In the genomic region with DNA sequence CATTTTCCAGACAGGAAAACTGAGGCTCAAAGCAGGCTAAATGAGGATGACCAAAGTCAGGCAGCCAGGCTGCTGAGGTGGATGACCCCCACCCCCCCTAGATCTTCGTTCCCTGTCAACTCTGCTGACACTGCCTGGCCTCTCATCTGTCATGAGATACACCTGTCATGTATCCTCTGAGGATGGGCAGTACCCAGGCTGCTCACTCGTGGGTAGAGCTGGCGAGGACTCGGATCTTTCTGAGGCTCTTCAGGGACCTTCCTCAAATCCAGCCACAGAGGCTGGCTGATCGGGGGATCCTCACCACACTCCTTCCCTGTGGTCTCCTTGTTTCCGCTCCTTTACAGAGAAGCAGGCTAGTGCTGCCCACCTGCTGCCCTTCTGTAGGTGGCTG, we compare ENCODE assay signal across 11 mouse cellular contexts. TPM values are rescaled to one million over a fixed set of nuclear protein-coding genes. Genes with fewer than 3 reads are reported as not detected.
DNase-seq lines count a peak whose midpoint lies in the region; ATAC-seq and TF ChIP-seq lines count a peak whose summit lies in the region.
"Had no signal": no experiment of that assay in that cellular context is flagged by ENCODE, and none has a peak within 500 bp of the region (broad histone marks: within the 10 kb centered on the region; RNA-seq: fewer than 3 reads in every experiment).

No protein-coding gene starts in this region.

- H3K9me3 ChIP-seq in intestine, postnatal 0 days (ENCODE audit: control insufficient read depth) = no peaks in the 10 kb centered on the region
- H3K9me3 ChIP-seq: neural tube, embryonic 13.5 days had no signal

- H3K4me2 ChIP-seq in intestine, postnatal 0 days (replicated peaks; ENCODE audit: low read depth) = no peak overlapping the region
- H3K4me2 ChIP-seq: neural tube, embryonic 13.5 days had no signal

- intact Hi-C loops in gastrocnemius, adult 2 months (cut with DNase I) = no loop called here
- intact Hi-C loops in heart, postnatal 14 days (cut with DNase I) = no loop called here

- TF ChIP-seq POLR2A in spleen, adult 2 months (IDR thresholded peaks at IDR 0.05; ENCODE audit: low read depth, low read length) = no peak
- TF ChIP-seq POLR2A in small intestine, adult 2 months (IDR thresholded peaks at IDR 0.05; ENCODE audit: low read depth, low read length) = no peak

- WGBS in spleen, adult 2 months = 47% methylated on average over 6 of the region's 6 CpGs
- WGBS in intestine, postnatal 0 days = 85% methylated on average over 6 of the region's 6 CpGs
- WGBS in small intestine, adult 2 months = 71% methylated on average over 6 of the region's 6 CpGs

- peak overlapping the region; percentile 58; the same call in 1 of the 2 replicates for H3K27ac ChIP-seq in gastrocnemius, adult 2 months
- peak overlapping the region; percentile 92 for H3K27ac ChIP-seq in spleen, adult 2 months (ENCODE audit: insufficient read depth, low read length)
- peak overlapping the region; percentile 28; the same call in 1 of the 2 replicates for H3K27ac ChIP-seq in intestine, postnatal 0 days (ENCODE audit: low read depth, low read length)
- peak overlapping the region; percentile 56; the same call in 1 of the 2 replicates for H3K27ac ChIP-seq in small intestine, adult 2 months (ENCODE audit: insufficient read depth, low read depth, low read length)

- H3K27me3 ChIP-seq in spleen, adult 2 months (ENCODE audit: control insufficient read depth, insufficient read depth, low read length) = no peaks in the 10 kb centered on the region
- no peaks in the 10 kb centered on the region; the same call in 1 of the 2 replicates for H3K27me3 ChIP-seq in intestine, postnatal 0 days (replicated peaks; ENCODE audit: control insufficient read depth, insufficient read depth, low read length)
- no peaks in the 10 kb centered on the region for H3K27me3 ChIP-seq in small intestine, adult 2 months (ENCODE audit: control insufficient read depth, insufficient read depth, low read length)
- H3K27me3 ChIP-seq: neural tube, embryonic 13.5 days had no signal

- ATAC-seq in intestine, postnatal 0 days = no peak

- TF ChIP-seq CTCF in gastrocnemius, adult 2 months (IDR thresholded peaks at IDR 0.05) = no peak
- TF ChIP-seq CTCF in spleen, adult 2 months (IDR thresholded peaks at IDR 0.05; ENCODE audit: extremely low read depth, insufficient read depth, insufficient read length, insufficient replicate concordance) = no peak
- TF ChIP-seq CTCF in intestine, postnatal 0 days (IDR thresholded peaks at IDR 0.05; ENCODE audit: low read depth) = no peak
- no peak for TF ChIP-seq CTCF in small intestine, adult 2 months (IDR thresholded peaks at IDR 0.05; ENCODE audit: extremely low read depth, insufficient read length, insufficient replicate concordance, low read depth, low read length)

- no peak for DNase-seq in gastrocnemius, adult 2 months
- DNase-seq in gastrocnemius, adult 18-20 months (ENCODE audit: low spot score) = no peak
- DNase-seq in spleen, adult 2 months (ENCODE audit: low read depth in 1 of 2, low spot score in 2 of 2) = no peak
- DNase-seq in spleen, adult 12 weeks (ENCODE audit: low spot score) = no peak
- DNase-seq in gastrocnemius, postnatal 10 days = no peak
- DNase-seq in heart, postnatal 14 days = no peak

- peaks cover 34% of the 10 kb centered on the region for H3K36me3 ChIP-seq in spleen, adult 2 months (ENCODE audit: control insufficient read depth, insufficient read depth, low read length)
- H3K36me3 ChIP-seq in intestine, postnatal 0 days (ENCODE audit: control insufficient read depth, insufficient read depth) = peaks cover 15% of the 10 kb centered on the region; the same call in 1 of the 2 replicates
- H3K36me3 ChIP-seq in small intestine, adult 2 months (ENCODE audit: control insufficient read depth, insufficient read depth, low read length) = peaks cover 7% of the 10 kb centered on the region; the same call in 1 of the 2 replicates

- H3K4me3 ChIP-seq in gastrocnemius, adult 2 months = no peak overlapping the region
- H3K4me3 ChIP-seq in spleen, adult 2 months (ENCODE audit: extremely low read depth, insufficient read depth, insufficient read length) = no peak overlapping the region
- H3K4me3 ChIP-seq in intestine, postnatal 0 days (ENCODE audit: low read depth, low read length) = no peak overlapping the region
- no peak overlapping the region for H3K4me3 ChIP-seq in small intestine, adult 2 months (ENCODE audit: low read depth, low read length)
- H3K4me3 ChIP-seq: neural tube, embryonic 13.5 days had no signal

- H3K4me1 ChIP-seq in spleen, adult 2 months (ENCODE audit: control insufficient read depth, insufficient read depth, insufficient read length) = peaks cover 31% of the 10 kb centered on the region
- peaks cover 7% of the 10 kb centered on the region for H3K4me1 ChIP-seq in intestine, postnatal 0 days (replicated peaks; ENCODE audit: control insufficient read depth, insufficient read depth, low read length)
- peaks cover 19% of the 10 kb centered on the region for H3K4me1 ChIP-seq in small intestine, adult 2 months (ENCODE audit: control insufficient read depth, insufficient read depth, insufficient read length, low read length)

- H3K9ac ChIP-seq in intestine, postnatal 0 days (ENCODE audit: low read depth, low read length) = no peak overlapping the region
- H3K9ac ChIP-seq: neural tube, embryonic 13.5 days had no signal

RNA-seq across cellular contexts. Expression of a gene that starts 9.0 kb away (rescaled TPM):
- total RNA-seq in gastrocnemius, adult 2 months (2021) = 1 to 10 TPM; 3.2 to 6.1 TPM
- 1 to 10 TPM; 3.3 to 3.5 TPM for total RNA-seq in gastrocnemius, adult 18-20 months (2021)
- 165 and 240 TPM in 2 replicates for polyA plus RNA-seq in spleen, adult 2 months (2012; rRNA removed)
- polyA plus RNA-seq in intestine, postnatal 0 days (2015; fragmentation: Nextera tagmentation; extraction: Ambion mirVana) = 7.1 and 7.3 TPM in 2 replicates
- 25.6 and 29.9 TPM in 2 replicates for polyA plus RNA-seq in small intestine, adult 2 months (2012; rRNA removed)
- 1 to 10 TPM; 7.1 to 9.0 TPM for total RNA-seq in gastrocnemius, postnatal 10 days (2021)
- total RNA-seq in heart, postnatal 14 days (2021) = 10 to 100 TPM; 18.1 to 22.4 TPM

RNA-seq across cellular contexts. Expression of a gene that starts 32.7 kb away (rescaled TPM):
- 1 to 10 TPM; 4.0 to 4.4 TPM for total RNA-seq in gastrocnemius, adult 2 months (2021)
- 1 to 10 TPM; 4.1 to 5.4 TPM for total RNA-seq in gastrocnemius, adult 18-20 months (2021)
- polyA plus RNA-seq in spleen, adult 2 months (2012; rRNA removed) = 95.1 and 118 TPM in 2 replicates
- polyA plus RNA-seq in intestine, postnatal 0 days (2015; fragmentation: Nextera tagmentation; extraction: Ambion mirVana) = 21.4 and 23.6 TPM in 2 replicates
- polyA plus RNA-seq in small intestine, adult 2 months (2012; rRNA removed) = 35.3 and 72.5 TPM in 2 replicates
- total RNA-seq in gastrocnemius, postnatal 10 days (2021) = 10 to 100 TPM; 33.4 to 42.5 TPM
- 10 to 100 TPM; 31.6 to 31.9 TPM for total RNA-seq in heart, postnatal 14 days (2021)

RNA-seq across cellular contexts. Expression of a gene that starts 51.2 kb away (rescaled TPM):
- not detected for total RNA-seq in gastrocnemius, adult 2 months (2021)
- not detected for total RNA-seq in gastrocnemius, adult 18-20 months (2021)
- 0.61 and 0.81 TPM in 2 replicates for polyA plus RNA-seq in spleen, adult 2 months (2012; rRNA removed)
- 1.1 and 1.5 TPM in 2 replicates for polyA plus RNA-seq in intestine, postnatal 0 days (2015; fragmentation: Nextera tagmentation; extraction: Ambion mirVana)
- polyA plus RNA-seq in small intestine, adult 2 months (2012; rRNA removed) = not detected in 2 replicates
- not detected for total RNA-seq in gastrocnemius, postnatal 10 days (2021)
- not detected for total RNA-seq in heart, postnatal 14 days (2021)
- polyA plus RNA-seq: C2C12; heart, embryonic 14.5 days; neural tube, embryonic 13.5 days had no signal

Comparison
In these comparisons a context has a peak if more than half of its experiments do, and no peak if none do; other contexts are left out.
1. RNA of a gene that starts 32.7 kb away (total RNA-seq): 33.4 to 42.5 TPM in gastrocnemius, postnatal 10 days and 31.6 to 31.9 TPM in heart, postnatal 14 days; 4.1 to 5.4 TPM in gastrocnemius, adult 18-20 months and 4.0 to 4.4 TPM in gastrocnemius, adult 2 months; every median in the first group is over 4 times any median in the second.
2. H3K27ac ChIP-seq: peak in every context shown above with its lines; median percentile 92 in spleen, adult 2 months; 58 in gastrocnemius, adult 2 months; 56 in small intestine, adult 2 months; 28 in intestine, postnatal 0 days.